15 mouse cellular contexts compared by ENCODE assay signal in genomic region chr9:124480361-124480980, GRCm38 (mm10). TPM values are rescaled to one million over a fixed set of nuclear protein-coding genes. Genes with fewer than 3 reads are reported as not detected.
"Had no signal": no experiment of that assay in that cellular context is flagged by ENCODE, and none has a peak within 500 bp of the region (broad histone marks: within the 10 kb centered on the region; RNA-seq: fewer than 3 reads in every experiment).

No protein-coding gene starts in this region.

RNA-seq across cellular contexts. Expression of gene Gm21836, which starts 13.1 kb away (rescaled TPM):
- total RNA-seq: layer of hippocampus, adult 8-10 months; layer of hippocampus, postnatal 14 days; left cerebral cortex, adult 18-20 months; left cerebral cortex, postnatal 10 days; monocyte, adult 5-6 weeks; neutrophil, adult 5-6 weeks had no signal
- polyA plus RNA-seq: large intestine, adult 2 months; limb, embryonic 10.5 days; limb, embryonic 14.5 days; liver, embryonic 12.5 days; macrophage; midbrain, embryonic 11.5 days; midbrain, embryonic 15.5 days; neural tube, embryonic 12.5 days; stomach, postnatal 0 days had no signal
